ENCODE assay signal across 8 mouse cellular contexts in genomic region chr7:120865100-120865499, GRCm38 (mm10). TPM values are rescaled to one million over a fixed set of nuclear protein-coding genes. Genes with fewer than 3 reads are reported as not detected.
DNase-seq lines count a peak whose midpoint lies in the region; ATAC-seq and TF ChIP-seq lines count a peak whose summit lies in the region.

No protein-coding gene starts in this region.

- TF ChIP-seq EP300 in liver, embryonic 14.5 days (IDR thresholded peaks at IDR 0.05; ENCODE audit: low read depth): peak; percentile 61

- H3K4me2 ChIP-seq in forebrain, embryonic 11.5 days (ENCODE audit: low read depth, low read length, severe bottlenecking): peak overlapping the region; percentile 31; the same call in 1 of the 2 replicates
- peak overlapping the region; percentile 18; the same call in 1 of the 2 replicates for H3K4me2 ChIP-seq in hindbrain, embryonic 14.5 days (replicated peaks)
- peak overlapping the region; percentile 54 for H3K4me2 ChIP-seq in liver, embryonic 14.5 days (ENCODE audit: low read depth)
- H3K4me2 ChIP-seq in myocyte (ENCODE audit: low read depth): peak overlapping the region; percentile 49

- peaks cover 10% of the 10 kb centered on the region for H3K79me2 ChIP-seq in myocyte (ENCODE audit: control insufficient read depth, insufficient read depth)

- H3K36me3 ChIP-seq in forebrain, embryonic 11.5 days (ENCODE audit: control insufficient read depth, insufficient read depth, low read length): no peaks in the 10 kb centered on the region
- no peaks in the 10 kb centered on the region for H3K36me3 ChIP-seq in hindbrain, embryonic 14.5 days (replicated peaks; ENCODE audit: control insufficient read depth, insufficient read depth)
- H3K36me3 ChIP-seq in liver, embryonic 14.5 days (replicated peaks; ENCODE audit: control insufficient read depth, insufficient read depth, low read depth): peaks cover 20% of the 10 kb centered on the region
- H3K36me3 ChIP-seq in myocyte (ENCODE audit: control insufficient read depth, insufficient read depth): no peaks in the 10 kb centered on the region

- H3K27me3 ChIP-seq in forebrain, embryonic 11.5 days (ENCODE audit: control insufficient read depth, insufficient read depth, low read length): no peaks in the 10 kb centered on the region
- H3K27me3 ChIP-seq in hindbrain, embryonic 14.5 days (ENCODE audit: control insufficient read depth, insufficient read depth, low read length): no peaks in the 10 kb centered on the region
- H3K27me3 ChIP-seq in liver, embryonic 14.5 days (ENCODE audit: control insufficient read depth, insufficient read depth, low read length): no peaks in the 10 kb centered on the region
- no peaks in the 10 kb centered on the region for H3K27me3 ChIP-seq in myocyte (ENCODE audit: control insufficient read depth, insufficient read depth, insufficient read length)

- peak; percentile 27 for DNase-seq in thymus, postnatal 4 days
- no peak for DNase-seq in thymus, postnatal 36 days
- DNase-seq in forebrain, embryonic 11.5 days (ENCODE audit: low spot score): peak; percentile 74
- peak; percentile 78 for DNase-seq in hindbrain, embryonic 14.5 days (ENCODE audit: low spot score)
- peak; percentile 55 to 73 (median 68) for DNase-seq in liver, embryonic 14.5 days (ENCODE audit: low read depth in 3 of 3, low spot score in 3 of 3)
- DNase-seq in frontal cortex, postnatal 14 days (ENCODE audit: low spot score in 2 of 2): no peak
- no peak for DNase-seq in frontal cortex, adult 2 months (ENCODE audit: extremely low spot score in 1 of 2, low spot score in 1 of 2)

- no peak for TF ChIP-seq CTCF in liver, embryonic 14.5 days (IDR thresholded peaks at IDR 0.05; ENCODE audit: low read depth)

- TF ChIP-seq POLR2A in myocyte (IDR thresholded peaks at IDR 0.05; ENCODE audit: insufficient read length, low read depth): no peak

- H3K4me3 ChIP-seq in forebrain, embryonic 11.5 days (ENCODE audit: low read depth, low read length): no peak overlapping the region
- H3K4me3 ChIP-seq in hindbrain, embryonic 14.5 days (replicated peaks; ENCODE audit: low read length): no peak overlapping the region
- peak overlapping the region; percentile 6 to 9; a peak in 1 of 4 replicates for H3K4me3 ChIP-seq in liver, embryonic 14.5 days (ENCODE audit: insufficient read depth in 1 of 2, low read depth in 2 of 2, low read length in 2 of 2)
- H3K4me3 ChIP-seq in myocyte: no peak overlapping the region

- ATAC-seq in forebrain, embryonic 11.5 days (replicated peaks; ENCODE audit: low FRiP score): peak; percentile 83
- ATAC-seq in hindbrain, embryonic 14.5 days (ENCODE audit: low FRiP score): peak; percentile 76
- peak; percentile 12; the same call in 1 of the 2 replicates for ATAC-seq in liver, embryonic 14.5 days (ENCODE audit: insufficient read depth)

- peaks cover 9% of the 10 kb centered on the region; the same call in 1 of the 2 replicates for H3K4me1 ChIP-seq in forebrain, embryonic 11.5 days (replicated peaks; ENCODE audit: control insufficient read depth, insufficient read depth, low read length)
- H3K4me1 ChIP-seq in hindbrain, embryonic 14.5 days (replicated peaks; ENCODE audit: control insufficient read depth, insufficient read depth, low read length): peaks cover 18% of the 10 kb centered on the region
- peaks cover 89 to 93% of the 10 kb centered on the region in 2 experiments for H3K4me1 ChIP-seq in liver, embryonic 14.5 days (replicated peaks; ENCODE audit: control insufficient read depth in 2 of 2, insufficient read depth in 2 of 2, low read length in 1 of 2)

- H3K27ac ChIP-seq in forebrain, embryonic 11.5 days (ENCODE audit: low read depth, low read length): peak overlapping the region; percentile 25; the same call in 1 of the 2 replicates
- H3K27ac ChIP-seq in hindbrain, embryonic 14.5 days: peak overlapping the region; percentile 55; the same call in 1 of the 2 replicates
- peak overlapping the region; percentile 99 for H3K27ac ChIP-seq in liver, embryonic 14.5 days

- H3ac ChIP-seq in myocyte (ENCODE audit: control insufficient read depth, insufficient read length): no peak overlapping the region

- H3K9me3 ChIP-seq in forebrain, embryonic 11.5 days (ENCODE audit: control insufficient read depth, low read length): no peaks in the 10 kb centered on the region
- H3K9me3 ChIP-seq in hindbrain, embryonic 14.5 days (ENCODE audit: control insufficient read depth, low read length): no peaks in the 10 kb centered on the region
- H3K9me3 ChIP-seq in liver, embryonic 14.5 days (ENCODE audit: control insufficient read depth, low read length): no peaks in the 10 kb centered on the region

- 33% methylated on average over 7 of the region's 7 CpGs for WGBS in forebrain, embryonic 11.5 days
- WGBS in hindbrain, embryonic 14.5 days: 5% methylated on average over 7 of the region's 7 CpGs
- WGBS in liver, embryonic 14.5 days (ENCODE audit: insufficient replicate concordance): 36% methylated on average over 7 of the region's 7 CpGs

- no peak overlapping the region for H3K9ac ChIP-seq in forebrain, embryonic 11.5 days (ENCODE audit: low read length)
- no peak overlapping the region for H3K9ac ChIP-seq in hindbrain, embryonic 14.5 days
- peak overlapping the region; percentile 59 for H3K9ac ChIP-seq in liver, embryonic 14.5 days (replicated peaks)

TF ChIP-seq in myocyte, 11 proteins besides CTCF, POLR2A, EP300 and RAD21:
- TF ChIP-seq POLR2AphosphoS2 (IDR thresholded peaks at IDR 0.05; ENCODE audit: insufficient read length, low read depth) (no peak), MYOG (IDR thresholded peaks at IDR 0.05; ENCODE audit: control insufficient read depth in 1 of 3, insufficient read depth in 1 of 3, insufficient read length in 2 of 3, low read depth in 2 of 3) (no peak), SRF (IDR thresholded peaks at IDR 0.05; ENCODE audit: control insufficient read depth, insufficient read length, low read depth) (no peak), USF1 (IDR thresholded peaks at IDR 0.05; ENCODE audit: low read depth) (no peak), CEBPB (IDR thresholded peaks at IDR 0.05; ENCODE audit: insufficient read depth, poor library complexity, severe bottlenecking) (no peak), TCF12 (IDR thresholded peaks at IDR 0.05; ENCODE audit: insufficient read depth, poor library complexity, severe bottlenecking) (no peak), MAX (IDR thresholded peaks at IDR 0.05; ENCODE audit: low read depth) (no peak), TCF3 (IDR thresholded peaks at IDR 0.05; ENCODE audit: insufficient read length, low read depth) (no peak), E2F4 (IDR thresholded peaks at IDR 0.05; ENCODE audit: insufficient read depth) (no peak)
TF ChIP-seq in myocyte: peak in this region for 0.

RNA-seq across cellular contexts. Expression of gene Eef2k, which starts 22.5 kb away (rescaled TPM):
- 10.0 and 12.7 TPM in 2 replicates for polyA plus RNA-seq in forebrain, embryonic 11.5 days (2014; fragmentation: Nextera tagmentation; extraction: Ambion mirVana)
- polyA plus RNA-seq in hindbrain, embryonic 14.5 days (2014; fragmentation: Nextera tagmentation; extraction: Ambion mirVana): 15.0 and 15.9 TPM in 2 replicates
- 21.5 and 30.2 TPM in 2 replicates for polyA plus RNA-seq in liver, embryonic 14.5 days (2012; rRNA removed)
- polyA plus RNA-seq in liver, embryonic 14.5 days (2014; fragmentation: Nextera tagmentation; extraction: Ambion mirVana): 13.4 and 14.5 TPM in 2 replicates
- polyA plus RNA-seq in myocyte (2012; fragmentation: generic; extraction: Trizol): 32.3 TPM
- 30.5 and 35.3 TPM in 2 replicates for polyA plus RNA-seq in frontal cortex, adult 2 months (2012; rRNA removed)

RNA-seq across cellular contexts. Expression of gene Polr3e, which starts 52.4 kb away (rescaled TPM):
- polyA plus RNA-seq in forebrain, embryonic 11.5 days (2014; fragmentation: Nextera tagmentation; extraction: Ambion mirVana): 27.1 and 29.1 TPM in 2 replicates
- 16.6 and 17.9 TPM in 2 replicates for polyA plus RNA-seq in hindbrain, embryonic 14.5 days (2014; fragmentation: Nextera tagmentation; extraction: Ambion mirVana)
- polyA plus RNA-seq in liver, embryonic 14.5 days (2012; rRNA removed): 5.8 and 9.2 TPM in 2 replicates
- polyA plus RNA-seq in liver, embryonic 14.5 days (2014; fragmentation: Nextera tagmentation; extraction: Ambion mirVana): 6.6 and 7.1 TPM in 2 replicates
- 12.0 TPM for polyA plus RNA-seq in myocyte (2012; fragmentation: generic; extraction: Trizol)
- 28.2 and 30.9 TPM in 2 replicates for polyA plus RNA-seq in frontal cortex, adult 2 months (2012; rRNA removed)

RNA-seq across cellular contexts. Expression of gene Gm5737, which starts 52.9 kb away (rescaled TPM):
- polyA plus RNA-seq in forebrain, embryonic 11.5 days (2014; fragmentation: Nextera tagmentation; extraction: Ambion mirVana): not detected in 2 replicates
- not detected in 2 replicates for polyA plus RNA-seq in hindbrain, embryonic 14.5 days (2014; fragmentation: Nextera tagmentation; extraction: Ambion mirVana)
- not detected in 2 replicates for polyA plus RNA-seq in liver, embryonic 14.5 days (2012; rRNA removed)
- not detected in 2 replicates for polyA plus RNA-seq in liver, embryonic 14.5 days (2014; fragmentation: Nextera tagmentation; extraction: Ambion mirVana)
- polyA plus RNA-seq in myocyte (2012; fragmentation: generic; extraction: Trizol): not detected
- not detected in 2 replicates for polyA plus RNA-seq in frontal cortex, adult 2 months (2012; rRNA removed)

Comparison
In these comparisons a context has a peak if more than half of its experiments do, and no peak if none do; other contexts are left out.
1. DNase-seq: peak in thymus, postnatal 4 days (single experiment), forebrain, embryonic 11.5 days (single experiment), hindbrain, embryonic 14.5 days (single experiment) and liver, embryonic 14.5 days (3 of 3); none in thymus, postnatal 36 days (0 of 2), frontal cortex, postnatal 14 days (0 of 2) and frontal cortex, adult 2 months (0 of 2).
2. ATAC-seq: peak in every context shown above with its lines; median percentile 83 in forebrain, embryonic 11.5 days; 76 in hindbrain, embryonic 14.5 days; 12 in liver, embryonic 14.5 days.
3. H3K27ac ChIP-seq: peak in every context shown above with its lines; median percentile 99 in liver, embryonic 14.5 days; 55 in hindbrain, embryonic 14.5 days; 25 in forebrain, embryonic 11.5 days.
4. H3K4me3 ChIP-seq: peak in liver, embryonic 14.5 days (2 of 2); none in forebrain, embryonic 11.5 days (single experiment), hindbrain, embryonic 14.5 days (single experiment) and myocyte (single experiment).
5. Peak in every context shown above with its lines, with median percentiles within 50 percentile points of each other: H3K4me2 ChIP-seq.